Mouse (Mus musculus) erythroblast, embryonic 14.5 days (primary cell): ENCODE results near the gene Srrm2. TPM values are rescaled to one million over a fixed set of nuclear protein-coding genes. Genes with fewer than 3 reads are reported as not detected.

Experiments used
- H3K27me3 ChIP-seq: 2 replicates; pipeline ENCODE4 v1.6.1; 2012; ENCODE audit warnings: inconsistent platforms; ENCODE audit not compliant: control insufficient read depth
- H3K36me3 ChIP-seq: 2 replicates; pipeline ENCODE4 v1.6.1; 2012; ENCODE audit warnings: mild to moderate bottlenecking, inconsistent platforms; ENCODE audit not compliant: control insufficient read depth
- H3K4me1 ChIP-seq: 2 replicates; pipeline ENCODE4 v1.6.1; 2012; ENCODE audit warnings: inconsistent platforms; ENCODE audit not compliant: control insufficient read depth
- H3K4me3 ChIP-seq: replicated peaks from 2 replicates; pipeline ENCODE3; 2012; ENCODE audit warnings: moderate library complexity, mild to moderate bottlenecking, inconsistent platforms
- H3K9me3 ChIP-seq: 2 replicates; pipeline ENCODE4 v1.6.1; 2012; ENCODE audit warnings: low read length, inconsistent platforms, mixed read lengths; ENCODE audit not compliant: control insufficient read depth
- GATA1 ChIP-seq: IDR thresholded peaks from 2 replicates; pipeline ENCODE4 v1.6.1; 2012; ENCODE audit warnings: low read length, inconsistent platforms, mixed read lengths
- TAL1 ChIP-seq: IDR thresholded peaks from 3 replicates; pipeline ENCODE4 v1.6.1; 2012; ENCODE audit warnings: low read length, inconsistent platforms, mixed read lengths
- polyA plus RNA-seq: library from polyadenylated mRNA; stranded (reverse); fragments of >175 nt; gene quantifications from 2 replicates; pipeline ENCODE4 v1.2.3, GENCODE M21; 2012

The Srrm2 gene
- polyA plus RNA-seq, 1 experiment = 21.7 TPM

DNA sequence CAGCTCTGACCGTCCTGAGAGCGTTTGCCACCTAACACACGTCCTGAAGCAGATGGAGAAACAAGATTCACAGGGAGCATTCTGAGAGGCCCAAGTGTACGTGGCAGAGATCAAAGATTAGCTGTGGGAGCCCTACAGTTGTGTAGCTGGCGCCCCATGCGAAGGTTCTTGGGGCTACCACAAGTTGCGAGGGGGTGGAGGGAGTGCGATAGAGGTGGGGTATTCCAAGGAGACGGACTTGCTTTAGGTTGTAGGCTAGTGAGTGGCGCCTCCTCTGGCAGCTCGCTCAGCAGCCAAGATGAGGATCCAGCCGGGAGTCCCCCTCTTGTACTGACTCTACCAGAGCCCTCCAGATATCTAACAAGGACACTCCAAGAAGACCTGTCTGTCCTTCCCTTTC, 44.0 kb upstream of the Srrm2 start:
- H3K4me3 ChIP-seq = no peak overlapping the region
- H3K4me1 ChIP-seq = peaks cover 22% of the 10 kb centered on the region
- H3K9me3 ChIP-seq = peaks cover 21% of the 10 kb centered on the region; the same call in 1 of the 2 replicates
- no peak for TF ChIP-seq GATA1
- TF ChIP-seq TAL1 = no peak
- H3K27me3 ChIP-seq = peaks cover 74% of the 10 kb centered on the region
- no peaks in the 10 kb centered on the region for H3K36me3 ChIP-seq

DNA sequence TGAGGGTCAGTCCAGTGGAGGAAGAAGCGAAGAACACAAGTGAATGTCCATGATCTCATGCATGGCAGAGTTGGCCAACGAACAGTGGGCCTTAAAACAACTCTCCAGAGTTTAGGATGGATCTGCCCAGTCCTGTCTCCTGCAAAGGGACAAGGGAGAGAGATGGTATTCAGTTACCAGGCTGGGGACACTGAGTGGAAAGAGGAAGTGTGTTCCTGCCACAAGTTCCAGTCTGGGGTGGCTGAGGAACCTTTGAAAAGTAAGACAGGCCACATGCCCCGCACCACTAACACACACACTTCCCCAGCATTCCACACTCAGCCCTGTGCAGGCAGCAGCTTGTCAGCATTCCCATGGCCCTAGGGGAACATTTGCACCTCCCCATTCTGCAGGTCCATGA, 43.6 kb upstream of the Srrm2 start:
- H3K27me3 ChIP-seq = peaks cover 70% of the 10 kb centered on the region

DNA sequence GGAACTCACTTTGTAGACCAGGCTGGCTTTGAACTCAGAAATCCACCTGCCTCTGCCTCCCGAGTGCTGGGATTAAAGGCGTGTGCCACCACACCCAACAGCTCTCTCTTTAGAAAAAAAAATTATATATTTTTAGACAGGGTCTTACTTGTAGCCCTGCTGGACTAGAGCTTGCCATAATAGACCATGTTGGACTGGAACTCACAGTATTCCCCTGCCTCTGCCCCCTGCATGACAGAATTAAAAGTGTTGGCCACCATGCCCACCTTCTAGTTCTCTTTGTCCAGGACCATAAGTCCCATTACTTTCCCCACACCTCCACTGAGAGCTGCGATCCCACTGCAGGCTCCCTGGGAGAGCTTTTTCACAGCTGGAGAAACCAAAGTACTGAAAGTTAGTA, 42.9 kb upstream of the Srrm2 start:
- Histone ChIP-seq H3K4me3 (no peak overlapping the region), H3K4me1 (peaks cover 11% of the 10 kb centered on the region), H3K9me3 (peaks cover 12% of the 10 kb centered on the region; the same call in 1 of the 2 replicates), H3K27me3 (peaks cover 63% of the 10 kb centered on the region), H3K36me3 (no peaks in the 10 kb centered on the region)
- TF ChIP-seq TAL1 (no peak), GATA1 (no peak)

More for the DNA sequence above, 43.6 kb upstream of the Srrm2 start:
- no peak for TF ChIP-seq GATA1
- TF ChIP-seq TAL1 = no peak
- no peak overlapping the region for H3K4me3 ChIP-seq
- peaks cover 18% of the 10 kb centered on the region for H3K4me1 ChIP-seq
- H3K9me3 ChIP-seq = peaks cover 18% of the 10 kb centered on the region; the same call in 1 of the 2 replicates
- H3K36me3 ChIP-seq = no peaks in the 10 kb centered on the region

DNA sequence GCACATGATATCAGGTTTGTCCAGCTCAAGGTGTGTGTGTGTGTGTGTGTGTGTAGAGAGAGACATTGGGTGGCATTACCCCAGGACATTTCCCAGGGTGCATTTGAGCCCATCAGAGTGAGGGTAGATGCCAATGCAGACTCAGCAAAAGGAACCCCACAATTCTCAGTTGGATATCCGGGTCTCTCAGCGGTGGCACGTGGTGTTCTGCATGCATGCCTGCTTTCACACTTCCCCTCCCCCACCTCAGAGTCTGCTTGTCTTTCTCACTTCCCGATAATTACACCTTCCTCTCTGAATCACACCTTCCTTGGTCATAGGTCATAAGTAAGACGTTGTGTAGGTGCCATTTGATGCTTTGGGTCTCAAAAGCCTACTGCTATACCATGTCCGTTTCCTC, 42.3 kb upstream of the Srrm2 start:
- no peak overlapping the region for H3K4me3 ChIP-seq
- no peaks in the 10 kb centered on the region for H3K36me3 ChIP-seq
- TF ChIP-seq TAL1 (no peak), GATA1 (no peak)
- peaks cover 57% of the 10 kb centered on the region for H3K27me3 ChIP-seq
- H3K9me3 ChIP-seq = peaks cover 8% of the 10 kb centered on the region; the same call in 1 of the 2 replicates
- H3K4me1 ChIP-seq = peaks cover 9% of the 10 kb centered on the region

DNA sequence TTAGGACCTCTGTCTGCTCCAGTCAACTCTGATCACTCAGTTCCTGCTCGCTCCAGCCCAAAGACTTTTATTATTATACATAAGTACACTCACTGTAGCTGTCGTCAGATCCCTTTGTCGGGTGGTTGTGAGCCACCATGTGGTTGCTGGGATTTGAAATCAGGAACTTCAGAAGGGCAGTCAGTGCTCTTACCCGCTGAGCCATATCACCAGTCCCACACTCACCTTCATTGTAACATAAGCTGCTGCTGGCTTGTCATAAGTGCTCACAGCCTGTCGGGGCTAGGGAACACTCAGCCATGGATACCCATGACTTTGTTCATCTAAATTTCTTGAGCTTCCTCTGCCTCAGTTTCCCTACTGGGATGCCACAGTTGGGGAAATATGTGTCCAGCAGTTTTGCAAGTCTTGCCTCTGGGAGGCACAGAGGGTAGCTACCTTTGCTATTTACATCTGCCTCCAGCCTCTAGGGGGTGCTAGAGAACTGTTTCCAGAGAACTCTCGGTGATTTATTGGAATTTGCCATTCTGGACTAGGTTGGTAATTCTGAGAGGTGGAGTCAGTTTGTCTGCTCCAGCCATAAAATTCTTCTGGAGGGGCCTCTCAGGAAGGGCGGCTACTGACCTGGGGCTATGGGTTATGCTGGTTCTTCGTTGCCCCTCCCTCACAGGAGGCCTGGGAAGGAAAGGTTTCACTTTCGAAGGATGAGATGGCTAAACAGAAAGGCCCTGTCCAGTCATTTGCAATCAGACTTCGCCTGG, 41.5 kb upstream of the Srrm2 start:
- Histone ChIP-seq H3K27me3 (peaks cover 49% of the 10 kb centered on the region), H3K9me3 (peaks cover 6% of the 10 kb centered on the region; the same call in 1 of the 2 replicates), H3K4me3 (peak overlapping the region; percentile 47), H3K4me1 (peaks cover 9% of the 10 kb centered on the region), H3K36me3 (no peaks in the 10 kb centered on the region; the same call in 1 of the 2 replicates)
- TF ChIP-seq TAL1 = no peak
- TF ChIP-seq GATA1 = no peak

DNA sequence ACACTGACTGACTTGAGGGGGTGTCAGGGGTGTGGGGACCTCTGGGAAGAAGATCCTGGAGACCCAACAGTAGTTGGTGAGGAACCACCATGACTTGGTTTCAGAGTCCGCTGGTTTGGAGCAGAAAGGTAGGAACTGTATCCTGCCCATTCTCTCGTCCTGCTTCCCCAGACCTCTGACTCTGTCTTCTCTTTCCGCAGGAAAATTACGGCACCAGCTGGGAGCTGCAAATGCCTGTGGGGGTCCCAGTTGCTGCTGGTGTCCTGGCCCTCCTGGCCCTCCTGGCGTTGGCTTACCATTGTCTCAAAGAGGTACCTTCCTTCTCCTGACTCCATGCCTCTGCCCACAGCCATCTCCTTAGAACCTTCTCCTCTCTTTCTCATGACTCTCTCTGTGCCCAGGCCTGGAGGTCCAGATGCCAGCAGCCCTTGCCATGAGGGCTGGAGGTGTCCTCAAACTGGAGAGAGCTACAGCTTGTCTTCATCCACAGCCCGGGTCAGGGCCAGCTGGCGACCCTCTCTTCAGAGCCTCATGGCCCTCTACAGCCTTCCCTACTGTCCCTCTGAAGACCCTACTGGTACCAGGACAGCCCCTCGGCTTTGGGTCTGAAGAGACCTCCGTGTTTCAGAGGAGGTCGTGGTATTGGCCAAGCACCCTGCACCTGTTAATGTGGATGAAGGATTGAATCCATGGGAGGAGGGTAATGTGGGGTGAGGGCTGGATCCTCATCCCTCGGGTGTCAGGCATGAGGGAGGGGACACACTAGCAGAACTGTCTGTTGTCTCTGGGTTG, 40.7 kb upstream of the Srrm2 start:
- H3K4me3 ChIP-seq = peak overlapping the region; percentile 47
- peaks cover 4% of the 10 kb centered on the region; the same call in 1 of the 2 replicates for H3K9me3 ChIP-seq
- H3K36me3 ChIP-seq = no peaks in the 10 kb centered on the region; the same call in 1 of the 2 replicates
- peaks cover 9% of the 10 kb centered on the region for H3K4me1 ChIP-seq
- peaks cover 42% of the 10 kb centered on the region for H3K27me3 ChIP-seq
- TF ChIP-seq TAL1 (no peak), GATA1 (no peak)

DNA sequence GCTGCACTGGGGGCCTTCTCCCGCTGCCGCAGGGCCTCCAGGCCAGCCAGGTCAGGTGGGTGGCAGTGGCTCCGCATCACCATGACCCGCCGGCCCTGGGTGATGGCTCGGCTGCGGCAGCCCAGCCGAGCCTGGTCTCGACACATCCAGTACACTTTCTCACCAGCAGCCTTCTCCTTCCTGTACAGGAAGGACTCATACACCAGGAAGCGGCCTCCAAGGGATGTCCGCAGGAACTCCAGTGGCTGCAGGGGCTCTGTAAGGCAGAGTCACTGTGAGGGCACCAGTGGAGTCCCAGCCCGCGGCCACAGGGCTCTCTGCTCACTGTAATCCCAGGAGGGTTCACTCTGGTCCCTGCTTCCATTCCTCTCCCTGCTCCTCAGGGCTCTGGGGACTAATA, 34.6 kb upstream of the Srrm2 start:
- Histone ChIP-seq H3K27me3 (no peaks in the 10 kb centered on the region), H3K4me3 (no peak overlapping the region), H3K36me3 (peaks cover 11% of the 10 kb centered on the region), H3K4me1 (no peaks in the 10 kb centered on the region), H3K9me3 (peaks cover 2% of the 10 kb centered on the region; the same call in 1 of the 2 replicates)
- no peak for TF ChIP-seq TAL1
- TF ChIP-seq GATA1 = no peak

DNA sequence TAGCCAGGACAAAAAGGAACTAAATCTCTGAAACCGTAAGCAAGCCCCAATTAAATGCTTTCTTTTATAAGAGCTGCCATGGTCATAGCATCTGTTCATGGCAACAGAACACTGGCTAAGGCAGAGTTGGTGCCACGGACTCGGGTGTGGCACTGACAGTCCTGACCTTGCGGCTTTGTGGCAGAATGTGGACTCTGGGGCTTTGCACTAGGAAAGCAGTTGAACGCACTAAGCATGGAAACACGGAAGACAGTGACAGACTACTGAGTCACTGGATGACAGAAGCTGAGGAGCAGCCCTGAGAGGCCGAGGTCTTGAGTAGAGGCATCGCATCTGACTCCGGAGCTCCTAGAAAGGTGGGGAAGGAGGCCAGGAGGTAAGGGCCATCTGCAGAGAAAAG, 32.8 kb upstream of the Srrm2 start:
- Histone ChIP-seq H3K27me3 (no peaks in the 10 kb centered on the region), H3K4me1 (no peaks in the 10 kb centered on the region), H3K9me3 (peaks cover 2% of the 10 kb centered on the region; the same call in 1 of the 2 replicates), H3K4me3 (no peak overlapping the region), H3K36me3 (peaks cover 12% of the 10 kb centered on the region)
- TF ChIP-seq TAL1 = no peak
- no peak for TF ChIP-seq GATA1

DNA sequence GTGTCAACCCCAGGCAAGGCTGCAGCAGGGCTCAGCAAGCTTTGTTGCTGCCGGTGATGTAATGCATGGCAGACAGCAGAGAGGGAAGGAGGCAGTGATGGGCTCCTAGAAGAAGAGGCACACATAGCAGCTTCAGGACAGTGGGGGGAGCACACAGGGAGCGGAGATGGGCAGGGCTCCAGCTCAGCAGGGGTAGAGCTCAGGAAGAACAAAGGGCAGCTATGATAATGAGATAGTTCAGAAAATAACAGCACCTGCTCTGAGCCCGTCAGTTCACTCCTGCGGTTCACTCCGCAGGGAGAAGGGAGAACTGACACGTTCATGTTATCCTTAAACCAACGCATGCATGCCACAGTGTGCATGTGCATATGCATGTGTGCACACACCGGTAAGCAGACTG, 31.5 kb upstream of the Srrm2 start:
- no peak overlapping the region for H3K4me3 ChIP-seq
- no peaks in the 10 kb centered on the region for H3K27me3 ChIP-seq
- no peak for TF ChIP-seq GATA1
- no peak for TF ChIP-seq TAL1
- no peaks in the 10 kb centered on the region for H3K4me1 ChIP-seq
- peaks cover 2% of the 10 kb centered on the region; the same call in 1 of the 2 replicates for H3K9me3 ChIP-seq
- peaks cover 12% of the 10 kb centered on the region for H3K36me3 ChIP-seq
